Mouse (Mus musculus) forebrain, postnatal 0 days (tissue): ENCODE measurements around the gene Pdlim7. TPM values are rescaled to one million over a fixed set of nuclear protein-coding genes. Genes with fewer than 3 reads are reported as not detected.

Source experiments
- ATAC-seq: fragments of 200-750 bp; cut with Nextera tagmentation; 2 replicates; pipeline ENCODE4 v1.8.0; 2017; ENCODE audit warnings: mild to moderate bottlenecking, moderate library complexity
- DNase-seq: peaks from one replicate; pipeline ENCODE4 v3.0.0-alpha.2; 2015
- H3K27ac ChIP-seq: fragments of 300-500 bp; sonication (generic); 2 replicates; pipeline ENCODE4 v1.5.1; 2014; ENCODE audit warnings: low read depth, mild to moderate bottlenecking, antibody characterized with exemption, low read length, moderate library complexity, mixed read lengths
- H3K27me3 ChIP-seq: fragments of 300-500 bp; sonication (generic); 2 replicates; pipeline ENCODE4 v1.6.1; 2014; ENCODE audit warnings: mild to moderate bottlenecking, low read length, mixed read lengths; ENCODE audit not compliant: insufficient read depth
- H3K36me3 ChIP-seq: fragments of 300-500 bp; sonication (generic); 2 replicates; pipeline ENCODE4 v1.6.1; 2014; ENCODE audit warnings: mild to moderate bottlenecking, moderate library complexity; ENCODE audit not compliant: insufficient read depth
- H3K4me1 ChIP-seq: fragments of 300-500 bp; sonication (generic); 2 replicates; pipeline ENCODE4 v1.6.1; 2014; ENCODE audit warnings: antibody characterized with exemption; ENCODE audit not compliant: insufficient read depth
- H3K4me2 ChIP-seq: fragments of 300-500 bp; sonication (generic); 2 replicates; pipeline ENCODE4 v1.6.1; 2014; ENCODE audit warnings: low read depth, mild to moderate bottlenecking, moderate library complexity
- H3K4me3 ChIP-seq: fragments of 300-500 bp; sonication (generic); 2 replicates; pipeline ENCODE4 v1.5.1; 2014; ENCODE audit warnings: low read depth, low read length, mixed read lengths
- H3K9ac ChIP-seq: fragments of 300-500 bp; sonication (generic); 2 replicates; pipeline ENCODE4 v1.6.1; 2014; ENCODE audit warnings: mild to moderate bottlenecking
- H3K9me3 ChIP-seq: fragments of 300-500 bp; sonication (generic); 2 replicates; pipeline ENCODE4 v1.6.1; 2016; ENCODE audit warnings: low read length
- CTCF ChIP-seq: sonication (generic); IDR thresholded peaks from 2 replicates; pipeline ENCODE4 v1.5.1; 2016; ENCODE audit warnings: antibody characterized with exemption, control low read depth, low read depth
- WGBS: fragments of 180-500 bp; shearing (Covaris S2); extraction: QIAGEN DNeasy Blood & Tissue Kit; methylation state at CpG from one replicate; pipeline ENCODE4 v1.1.7; 2014; 5-methylcytosine and 5-hydroxymethylcytosine counted together
- polyA plus RNA-seq: library from polyadenylated mRNA; unstranded; fragments of >200 nt; fragmentation: Nextera tagmentation; extraction: Ambion mirVana; gene quantifications from 2 replicates; pipeline ENCODE4 v1.2.1, GENCODE M21; 2015
- total RNA-seq: library from RNA; depleted of rRNA; stranded (reverse); fragments of >200 nt; gene quantifications from 2 replicates; pipeline ENCODE4 v1.2.3, GENCODE M21; 2014

Gene Pdlim7
- total and polyA plus RNA-seq, 2 experiments from 2014 or later = 26.6 to 115 TPM

DNA sequence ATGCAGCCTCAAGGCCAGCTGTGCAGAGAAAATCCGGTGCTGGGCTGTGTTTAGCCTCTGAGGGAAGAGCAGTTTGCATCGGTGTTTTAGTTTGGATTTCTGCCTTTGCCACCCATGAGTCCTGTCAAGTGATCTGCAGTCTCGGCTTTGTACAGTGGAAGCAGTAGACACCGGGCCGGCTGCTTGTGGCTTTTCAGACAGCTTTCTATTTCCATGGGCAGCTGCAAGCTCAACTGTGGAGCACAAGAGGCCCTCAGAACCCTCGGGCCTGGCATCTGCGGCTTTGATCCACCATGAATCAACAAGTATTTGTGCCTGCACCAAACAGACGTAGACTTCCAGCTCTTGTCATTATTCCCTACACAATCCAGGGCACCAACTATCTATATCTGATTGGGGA, 11.1 kb downstream of the Pdlim7 start:
- Histone ChIP-seq H3K9me3 (no peaks in the 10 kb centered on the region), H3K4me2 (no peak overlapping the region), H3K27me3 (no peaks in the 10 kb centered on the region), H3K27ac (no peak overlapping the region), H3K4me3 (no peak overlapping the region), H3K36me3 (peaks cover 47% of the 10 kb centered on the region), H3K4me1 (no peaks in the 10 kb centered on the region), H3K9ac (no peak overlapping the region)
- no peak for ATAC-seq
- no peak for DNase-seq
- WGBS = 82% methylated on average over 8 of the region's 8 CpGs
- no peak for TF ChIP-seq CTCF

DNA sequence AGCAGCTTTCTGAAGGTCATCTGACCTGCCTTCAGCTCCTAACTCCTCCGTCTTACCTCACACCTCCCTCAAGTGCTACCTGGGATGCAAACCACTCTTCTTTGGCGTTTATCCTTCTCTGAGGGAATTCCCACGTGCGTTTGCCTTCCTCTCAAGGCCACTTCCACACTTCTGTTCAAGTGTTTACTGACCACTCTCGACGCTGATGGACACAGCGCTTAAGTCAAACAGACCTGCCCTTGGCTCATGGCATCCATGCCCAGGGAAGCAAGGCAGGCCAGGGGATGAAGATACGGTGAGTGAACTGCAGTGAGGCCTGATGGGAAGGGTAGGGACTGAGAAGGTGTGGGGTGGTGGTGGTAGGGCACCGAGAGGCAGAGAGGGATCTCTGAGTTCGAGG, 12.9 kb downstream of the Pdlim7 start:
- H3K9me3 ChIP-seq = no peaks in the 10 kb centered on the region
- H3K27ac ChIP-seq = no peak overlapping the region
- ATAC-seq = no peak
- DNase-seq = no peak
- 83% methylated on average over 10 of the region's 10 CpGs for whole genome bisulfite sequencing
- H3K4me2 ChIP-seq = no peak overlapping the region
- H3K9ac ChIP-seq = no peak overlapping the region
- H3K36me3 ChIP-seq = peaks cover 29% of the 10 kb centered on the region
- H3K4me3 ChIP-seq = no peak overlapping the region
- H3K4me1 ChIP-seq = peaks cover 11% of the 10 kb centered on the region
- TF ChIP-seq CTCF = no peak
- H3K27me3 ChIP-seq = no peaks in the 10 kb centered on the region

DNA sequence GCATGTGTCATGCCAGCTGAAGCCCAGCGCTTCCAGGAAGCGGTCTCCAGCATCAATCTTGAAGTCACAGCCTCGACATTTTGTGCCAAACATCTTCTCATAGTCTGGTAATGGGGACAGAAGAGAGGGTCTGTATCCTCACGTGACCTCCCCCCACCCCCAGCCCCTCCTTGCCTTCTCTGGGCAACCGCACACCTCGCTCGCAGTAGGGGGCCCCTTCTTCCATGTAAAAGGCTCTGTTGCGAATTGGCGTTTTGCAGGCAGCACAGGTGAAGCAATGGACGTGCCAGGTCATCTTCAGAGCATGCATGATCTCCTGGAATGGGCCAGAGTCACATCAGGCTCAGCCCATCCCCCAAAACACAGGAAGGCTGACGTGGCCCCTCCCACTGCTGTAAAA, 14.6 kb downstream of the Pdlim7 start:
- Histone ChIP-seq H3K9me3 (no peaks in the 10 kb centered on the region), H3K4me3 (no peak overlapping the region), H3K36me3 (peaks cover 21% of the 10 kb centered on the region), H3K27ac (no peak overlapping the region), H3K4me2 (no peak overlapping the region), H3K4me1 (peaks cover 22% of the 10 kb centered on the region), H3K27me3 (no peaks in the 10 kb centered on the region), H3K9ac (no peak overlapping the region)
- ATAC-seq = no peak
- 42% methylated on average over 11 of the region's 11 CpGs for WGBS
- TF ChIP-seq CTCF = no peak
- DNase-seq = no peak

DNA sequence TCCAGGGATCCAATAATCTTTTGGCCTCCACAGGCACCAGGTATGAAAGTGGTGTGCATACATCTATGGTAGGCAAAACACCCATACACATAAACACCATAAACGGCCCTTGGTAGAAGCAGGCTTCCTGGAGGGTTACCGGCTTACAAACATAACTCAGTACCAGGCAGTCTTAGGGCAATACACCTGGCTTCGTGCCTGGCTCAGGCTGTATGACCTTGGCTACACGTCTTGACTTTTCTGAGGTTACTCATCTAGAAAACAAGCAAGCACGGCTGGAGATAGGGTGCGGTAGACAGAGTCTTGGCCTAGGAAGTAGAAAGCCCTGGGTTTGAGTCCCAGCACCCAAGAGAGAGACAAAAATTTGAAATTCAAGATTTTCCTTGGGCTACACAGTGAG, 16.8 kb downstream of the Pdlim7 start:
- Histone ChIP-seq H3K9ac (no peak overlapping the region), H3K27me3 (no peaks in the 10 kb centered on the region), H3K4me1 (peaks cover 22% of the 10 kb centered on the region), H3K4me2 (no peak overlapping the region), H3K4me3 (no peak overlapping the region), H3K9me3 (no peaks in the 10 kb centered on the region), H3K27ac (no peak overlapping the region), H3K36me3 (peaks cover 7% of the 10 kb centered on the region; the same call in 1 of the 2 replicates)
- TF ChIP-seq CTCF = no peak
- ATAC-seq = no peak
- no peak for DNase-seq
- WGBS = 86% methylated on average over 6 of the region's 6 CpGs

DNA sequence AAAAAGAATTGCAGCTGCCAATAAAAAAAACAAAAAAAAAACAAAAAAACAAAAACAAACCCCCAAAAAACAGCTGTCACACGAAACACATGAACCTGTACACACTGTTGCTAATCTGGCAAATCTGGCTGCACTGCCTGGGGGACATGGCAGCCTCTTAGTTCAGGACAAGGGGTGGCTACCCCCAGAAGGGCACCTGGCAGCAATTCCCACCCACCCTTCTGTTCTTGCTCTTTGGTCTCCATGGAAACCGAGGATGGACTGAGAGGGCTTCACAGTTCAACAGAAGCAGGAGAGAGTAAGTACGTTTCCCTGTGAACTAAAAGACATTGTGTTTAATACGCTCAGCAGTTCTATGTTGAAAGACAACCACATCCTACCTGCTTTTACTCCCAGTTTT, 17.8 kb downstream of the Pdlim7 start:
- Histone ChIP-seq H3K9me3 (no peaks in the 10 kb centered on the region), H3K9ac (no peak overlapping the region), H3K27ac (peak overlapping the region; percentile 54; the same call in 1 of the 2 replicates), H3K27me3 (no peaks in the 10 kb centered on the region), H3K4me3 (no peak overlapping the region), H3K36me3 (peaks cover 7% of the 10 kb centered on the region; the same call in 1 of the 2 replicates), H3K4me1 (peaks cover 22% of the 10 kb centered on the region), H3K4me2 (0 out of 2 replicates have a peak overlapping the region, but pooled peaks have one; percentile 3)
- ATAC-seq = peak; percentile 28
- no peak for TF ChIP-seq CTCF
- WGBS = 9% methylated on average over 4 of the region's 4 CpGs
- peak; percentile 47 for DNase-seq

DNA sequence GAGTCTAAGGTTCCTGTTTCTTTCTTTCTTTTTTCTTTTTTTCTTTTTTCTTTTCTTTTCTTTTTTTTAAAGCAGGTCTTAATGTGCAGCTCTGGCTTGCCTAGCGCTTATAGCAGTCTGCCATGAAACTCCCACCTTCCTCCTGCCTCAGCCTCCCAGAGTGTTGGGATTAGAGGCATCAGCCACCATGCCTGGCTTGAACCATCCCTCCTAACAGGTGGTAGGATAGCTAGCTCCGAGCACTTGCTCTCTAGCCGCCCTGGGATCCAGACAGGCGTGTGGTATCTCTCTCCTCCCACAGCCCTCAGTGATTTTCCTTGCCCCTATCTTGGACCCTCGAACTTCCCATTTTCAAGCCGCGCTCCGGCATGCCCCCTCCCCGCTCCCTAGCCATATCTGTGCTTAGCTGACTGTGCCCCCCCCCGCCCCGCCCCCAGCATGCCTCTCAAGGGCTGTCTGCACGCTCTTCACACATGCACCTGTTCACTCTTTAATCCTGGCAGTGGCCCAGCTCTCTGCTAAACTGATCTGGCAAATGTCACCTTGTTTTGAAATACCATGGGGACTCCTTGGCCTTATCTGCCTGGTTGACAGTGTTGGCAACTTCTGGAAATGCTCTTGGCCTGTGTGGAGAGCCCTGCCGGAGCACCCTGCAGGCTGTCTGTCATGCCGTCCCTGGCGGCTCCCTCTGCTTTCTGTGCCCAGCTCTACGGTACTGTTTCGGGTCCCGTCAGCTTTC, 18.4 kb downstream of the Pdlim7 start:
- ATAC-seq (peak; percentile 86), DNase-seq (peak; percentile 69)
- no peaks in the 10 kb centered on the region for H3K27me3 ChIP-seq
- peaks cover 7% of the 10 kb centered on the region; the same call in 1 of the 2 replicates for H3K36me3 ChIP-seq
- 8% methylated on average over 18 of the region's 18 CpGs for WGBS
- H3K4me3 ChIP-seq = no peak overlapping the region
- H3K4me2 ChIP-seq = 0 out of 2 replicates have a peak overlapping the region, but pooled peaks have one; percentile 3
- peaks cover 22% of the 10 kb centered on the region for H3K4me1 ChIP-seq
- H3K9me3 ChIP-seq = no peaks in the 10 kb centered on the region
- peak overlapping the region; percentile 40; the same call in 1 of the 2 replicates for H3K27ac ChIP-seq
- TF ChIP-seq CTCF = no peak
- no peak overlapping the region for H3K9ac ChIP-seq

DNA sequence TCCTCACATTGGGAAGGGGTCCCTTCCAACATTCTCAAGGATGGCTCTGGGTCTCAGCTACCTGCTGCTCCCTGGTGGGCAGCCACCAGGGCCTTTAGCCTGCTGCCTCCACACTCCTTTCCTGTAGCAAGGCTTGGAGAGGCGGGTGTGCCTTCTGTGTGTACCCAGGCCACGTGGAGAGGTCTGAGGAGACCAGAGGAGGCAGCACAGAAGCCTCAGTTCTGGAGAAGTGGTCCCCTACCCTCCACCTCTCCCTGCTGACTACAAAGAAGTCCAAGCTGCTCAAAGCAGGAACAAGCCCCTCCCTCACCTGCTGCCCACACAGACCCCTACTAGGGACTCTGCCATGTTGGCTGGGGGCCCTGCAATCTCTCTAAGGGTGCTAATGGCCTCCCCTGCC, 19.2 kb downstream of the Pdlim7 start:
- Histone ChIP-seq H3K27ac (no peak overlapping the region), H3K9me3 (no peaks in the 10 kb centered on the region), H3K9ac (no peak overlapping the region), H3K4me1 (peaks cover 22% of the 10 kb centered on the region), H3K27me3 (no peaks in the 10 kb centered on the region), H3K4me2 (no peak overlapping the region), H3K36me3 (peaks cover 7% of the 10 kb centered on the region; the same call in 1 of the 2 replicates), H3K4me3 (no peak overlapping the region)
- ATAC-seq (no peak), DNase-seq (no peak)
- WGBS = 34% methylated on average over 2 of the region's 2 CpGs
- TF ChIP-seq CTCF = no peak
